Mouse (Mus musculus): ENCODE results near the gene Crybb2. TPM values are rescaled to one million over a fixed set of nuclear protein-coding genes. Genes with fewer than 3 reads are reported as not detected.

Gene Crybb2
- total and polyA plus RNA-seq, 2 experiments from 2014 or later, result not detected

- Histone ChIP-seq H3K4me3 (ENCODE audit: low read depth, low read length) (no peak overlapping the region), H3K9me3 (ENCODE audit: low read length) (no peaks in the 10 kb centered on the region), H3K36me3 (ENCODE audit: insufficient read depth, low read length) (peaks cover 17% of the 10 kb centered on the region), H3K4me1 (ENCODE audit: insufficient read depth, low read length) (no peaks in the 10 kb centered on the region; the same call in 1 of the 2 replicates), H3K27ac (ENCODE audit: low read depth, low read length) (no peak overlapping the region), H3K4me2 (ENCODE audit: low read depth, low read length, poor library complexity, severe bottlenecking) (no peak overlapping the region), H3K27me3 (ENCODE audit: insufficient read depth, low read length) (no peaks in the 10 kb centered on the region), H3K9ac (replicated peaks; ENCODE audit: low read length, poor library complexity, severe bottlenecking) (no peak overlapping the region)
- WGBS, result 88% methylated on average over 24 of the region's 24 CpGs
- no peak for TF ChIP-seq CTCF (IDR thresholded peaks at IDR 0.05)
- ATAC-seq (ENCODE audit: low FRiP score) (no peak), DNase-seq (ENCODE audit: low spot score) (no peak)
Measured at GRCm38 (mm10) chr5:113090077-113090690, 20.3 kb upstream of the Crybb2 start.

GRCm38 (mm10) chr5:113087465-113087864 is 17.5 kb upstream of the Crybb2 start:
- ATAC-seq (ENCODE audit: low FRiP score) (no peak), DNase-seq (ENCODE audit: low spot score) (no peak)
- H3K4me1 ChIP-seq (ENCODE audit: insufficient read depth, low read length), result no peaks in the 10 kb centered on the region; the same call in 1 of the 2 replicates
- H3K27ac ChIP-seq (ENCODE audit: low read depth, low read length), result 0 out of 2 replicates have a peak overlapping the region, but pooled peaks have one; percentile 43
- no peak for TF ChIP-seq CTCF (IDR thresholded peaks at IDR 0.05)
- peaks cover 11% of the 10 kb centered on the region; the same call in 1 of the 2 replicates for H3K36me3 ChIP-seq (ENCODE audit: insufficient read depth, low read length)
- H3K9me3 ChIP-seq (ENCODE audit: low read length), result no peaks in the 10 kb centered on the region
- 88% methylated on average over 2 of the region's 2 CpGs for WGBS
- H3K4me2 ChIP-seq (ENCODE audit: low read depth, low read length, poor library complexity, severe bottlenecking), result no peak overlapping the region
- no peaks in the 10 kb centered on the region for H3K27me3 ChIP-seq (ENCODE audit: insufficient read depth, low read length)
- no peak overlapping the region for H3K4me3 ChIP-seq (ENCODE audit: low read depth, low read length)
- no peak overlapping the region for H3K9ac ChIP-seq (replicated peaks; ENCODE audit: low read length, poor library complexity, severe bottlenecking)

GRCm38 (mm10) chr5:113086990-113087389 is 17.1 kb upstream of the Crybb2 start:
- no peak for DNase-seq (ENCODE audit: low spot score)
- TF ChIP-seq CTCF (IDR thresholded peaks at IDR 0.05), result no peak
- peaks cover 11% of the 10 kb centered on the region; the same call in 1 of the 2 replicates for H3K36me3 ChIP-seq (ENCODE audit: insufficient read depth, low read length)
- H3K9ac ChIP-seq (replicated peaks; ENCODE audit: low read length, poor library complexity, severe bottlenecking), result no peak overlapping the region
- 60% methylated on average over 4 of the region's 4 CpGs for WGBS
- H3K27ac ChIP-seq (ENCODE audit: low read depth, low read length), result peak overlapping the region; percentile 43; the same call in 1 of the 2 replicates
- no peak overlapping the region for H3K4me3 ChIP-seq (ENCODE audit: low read depth, low read length)
- H3K27me3 ChIP-seq (ENCODE audit: insufficient read depth, low read length), result no peaks in the 10 kb centered on the region
- no peaks in the 10 kb centered on the region; the same call in 1 of the 2 replicates for H3K4me1 ChIP-seq (ENCODE audit: insufficient read depth, low read length)
- no peak for ATAC-seq (ENCODE audit: low FRiP score)
- no peaks in the 10 kb centered on the region for H3K9me3 ChIP-seq (ENCODE audit: low read length)
- no peak overlapping the region for H3K4me2 ChIP-seq (ENCODE audit: low read depth, low read length, poor library complexity, severe bottlenecking)

- Histone ChIP-seq H3K27me3 (ENCODE audit: insufficient read depth, low read length) (no peaks in the 10 kb centered on the region), H3K27ac (ENCODE audit: low read depth, low read length) (peak overlapping the region; percentile 43), H3K4me2 (ENCODE audit: low read depth, low read length, poor library complexity, severe bottlenecking) (no peak overlapping the region), H3K9me3 (ENCODE audit: low read length) (no peaks in the 10 kb centered on the region), H3K9ac (replicated peaks; ENCODE audit: low read length, poor library complexity, severe bottlenecking) (no peak overlapping the region), H3K4me1 (ENCODE audit: insufficient read depth, low read length) (no peaks in the 10 kb centered on the region; the same call in 1 of the 2 replicates), H3K36me3 (ENCODE audit: insufficient read depth, low read length) (peaks cover 6% of the 10 kb centered on the region; the same call in 1 of the 2 replicates), H3K4me3 (ENCODE audit: low read depth, low read length) (no peak overlapping the region)
- WGBS, result 59% methylated on average over 12 of the region's 12 CpGs
- ATAC-seq (ENCODE audit: low FRiP score) (no peak), DNase-seq (ENCODE audit: low spot score) (peak; percentile 58)
- no peak for TF ChIP-seq CTCF (IDR thresholded peaks at IDR 0.05)
Measured at GRCm38 (mm10) chr5:113086439-113086838, 16.5 kb upstream of the Crybb2 start.

- DNase-seq (ENCODE audit: low spot score), result peak; percentile 44
- Histone ChIP-seq H3K9me3 (ENCODE audit: low read length) (no peaks in the 10 kb centered on the region), H3K9ac (replicated peaks; ENCODE audit: low read length, poor library complexity, severe bottlenecking) (no peak overlapping the region), H3K27me3 (ENCODE audit: insufficient read depth, low read length) (no peaks in the 10 kb centered on the region), H3K36me3 (ENCODE audit: insufficient read depth, low read length) (0 out of 2 replicates have a peak, but pooled peaks cover 5% of the 10 kb centered on the region), H3K4me1 (ENCODE audit: insufficient read depth, low read length) (no peaks in the 10 kb centered on the region; the same call in 1 of the 2 replicates), H3K27ac (ENCODE audit: low read depth, low read length) (no peak overlapping the region), H3K4me3 (ENCODE audit: low read depth, low read length) (no peak overlapping the region), H3K4me2 (ENCODE audit: low read depth, low read length, poor library complexity, severe bottlenecking) (no peak overlapping the region)
- 68% methylated on average over 2 of the region's 2 CpGs for WGBS
- no peak for ATAC-seq (ENCODE audit: low FRiP score)
- no peak for TF ChIP-seq CTCF (IDR thresholded peaks at IDR 0.05)
Measured at GRCm38 (mm10) chr5:113085931-113086330, 16.0 kb upstream of the Crybb2 start.

GRCm38 (mm10) chr5:113084309-113084708 is 14.4 kb upstream of the Crybb2 start:
- DNase-seq (ENCODE audit: low spot score), result no peak
- H3K9ac ChIP-seq (replicated peaks; ENCODE audit: low read length, poor library complexity, severe bottlenecking), result no peak overlapping the region
- 0 out of 2 replicates have a peak, but pooled peaks cover under 1% of the 10 kb centered on the region for H3K36me3 ChIP-seq (ENCODE audit: insufficient read depth, low read length)
- ATAC-seq (ENCODE audit: low FRiP score), result no peak
- H3K4me3 ChIP-seq (ENCODE audit: low read depth, low read length), result no peak overlapping the region
- no peak for TF ChIP-seq CTCF (IDR thresholded peaks at IDR 0.05)
- 85% methylated on average over 2 of the region's 2 CpGs for WGBS
- H3K4me1 ChIP-seq (ENCODE audit: insufficient read depth, low read length), result no peaks in the 10 kb centered on the region; the same call in 1 of the 2 replicates
- H3K27ac ChIP-seq (ENCODE audit: low read depth, low read length), result no peak overlapping the region
- no peaks in the 10 kb centered on the region for H3K9me3 ChIP-seq (ENCODE audit: low read length)
- H3K4me2 ChIP-seq (ENCODE audit: low read depth, low read length, poor library complexity, severe bottlenecking), result no peak overlapping the region
- no peaks in the 10 kb centered on the region for H3K27me3 ChIP-seq (ENCODE audit: insufficient read depth, low read length)

Data from midbrain, postnatal 0 days (tissue).